Mouse (Mus musculus) heart, embryonic 11.5 days (tissue): ENCODE measurements around the gene Fam208b. TPM values are rescaled to one million over a fixed set of nuclear protein-coding genes. Genes with fewer than 3 reads are reported as not detected.
"Not testable (repeated sequence)": the region's sequence is repeated elsewhere in the genome, so short reads cannot be mapped to it uniquely, and the experiment has no call there.

Experiments used
- ATAC-seq: fragments of 200-750 bp; cut with Nextera tagmentation; replicated peaks from 2 replicates; pipeline ENCODE4 v1.8.0; 2017; ENCODE audit warnings: moderate library complexity; ENCODE audit not compliant: insufficient number of reproducible peaks, low FRiP score, low TSS enrichment
- H3K27ac ChIP-seq: fragments of 300-500 bp; sonication (generic); 2 replicates; pipeline ENCODE4 v1.5.1; 2014; ENCODE audit warnings: mild to moderate bottlenecking, low read depth, low read length
- H3K27me3 ChIP-seq: fragments of 300-500 bp; sonication (generic); 2 replicates; pipeline ENCODE4 v1.6.1; 2014; ENCODE audit warnings: mild to moderate bottlenecking, low read length, mixed read lengths; ENCODE audit not compliant: control insufficient read depth, insufficient read depth
- H3K36me3 ChIP-seq: fragments of 300-500 bp; sonication (generic); 2 replicates; pipeline ENCODE4 v1.6.1; 2014; ENCODE audit warnings: mild to moderate bottlenecking, low read length, moderate library complexity, mixed read lengths; ENCODE audit not compliant: control insufficient read depth, insufficient read depth
- H3K4me1 ChIP-seq: fragments of 300-500 bp; sonication (generic); 2 replicates; pipeline ENCODE4 v1.6.1; 2014; ENCODE audit warnings: low read length; ENCODE audit not compliant: control insufficient read depth, insufficient read depth
- H3K4me2 ChIP-seq: fragments of 300-500 bp; sonication (generic); 2 replicates; pipeline ENCODE4 v1.6.1; 2014; ENCODE audit warnings: mild to moderate bottlenecking, moderate library complexity
- H3K4me3 ChIP-seq: fragments of 300-500 bp; sonication (generic); 2 replicates; pipeline ENCODE4 v1.5.1; 2014; ENCODE audit warnings: low read depth, low read length
- H3K9ac ChIP-seq: fragments of 300-500 bp; sonication (generic); 2 replicates; pipeline ENCODE4 v1.6.1; 2014; ENCODE audit warnings: mild to moderate bottlenecking, low read depth, low read length, moderate library complexity
- H3K9me3 ChIP-seq: fragments of 300-500 bp; sonication (generic); replicated peaks from 2 replicates; pipeline ENCODE4 v1.6.1; 2016; ENCODE audit warnings: low read length; ENCODE audit not compliant: control insufficient read depth
- WGBS: fragments of 180-500 bp; shearing (Covaris S2); extraction: QIAGEN DNeasy Blood & Tissue Kit; methylation state at CpG from one replicate; pipeline ENCODE4 v1.1.7; 2014; ENCODE audit not compliant: insufficient replicate concordance; 5-methylcytosine and 5-hydroxymethylcytosine counted together
- polyA plus RNA-seq: library from polyadenylated mRNA; unstranded; fragments of >200 nt; fragmentation: Nextera tagmentation; extraction: Ambion mirVana; gene quantifications from 2 replicates; pipeline ENCODE4 v1.2.1, GENCODE M21; 2014

Fam208b gene
- polyA plus RNA-seq, 1 experiment from 2014 or later: 16.0 TPM

DNA sequence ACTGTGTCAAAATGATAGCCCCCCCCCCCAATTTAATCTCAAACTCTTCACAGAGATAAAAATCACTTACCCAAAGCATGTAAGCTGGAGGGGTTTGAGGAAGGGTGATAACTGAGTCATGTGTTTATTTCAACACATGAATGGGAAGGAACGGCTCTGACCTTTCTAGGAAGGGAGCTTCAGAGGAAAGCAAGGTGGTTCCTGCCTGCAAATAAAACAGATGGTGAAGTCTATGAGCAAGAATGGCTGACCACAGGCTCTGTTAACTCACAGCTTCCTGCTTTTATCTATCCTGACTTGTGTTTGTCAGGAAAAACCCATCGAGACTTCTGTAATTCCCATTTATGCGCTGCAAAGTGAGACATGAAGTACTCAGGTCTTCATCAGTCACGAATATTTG is 91.6 kb downstream of the Fam208b start:
- H3K4me2 ChIP-seq, ATAC-seq, H3K4me1 ChIP-seq, H3K27me3 ChIP-seq, H3K36me3 ChIP-seq, H3K4me3 ChIP-seq, H3K9ac ChIP-seq, H3K27ac ChIP-seq, H3K9me3 ChIP-seq: not testable (repeated sequence)
- WGBS: 57% methylated on average over 4 of the region's 4 CpGs

Other genes starting within 250 kb of the Fam208b start
- 370 and 406 TPM in 2 replicates for gene Gdi2, start 73.0 kb downstream of the Fam208b start, polyA plus RNA-seq
- gene Asb13, start 22.9 kb upstream of the Fam208b start, polyA plus RNA-seq: 5.1 and 5.3 TPM in 2 replicates
- 0.11 TPM in 1 of 2 replicates, not detected in the other for gene Calml3, start 193.2 kb upstream of the Fam208b start, polyA plus RNA-seq
- gene Calm4, start 226.6 kb upstream of the Fam208b start, polyA plus RNA-seq: not detected in 2 replicates
- not detected in 2 replicates for gene Calm5, start 243.1 kb upstream of the Fam208b start, polyA plus RNA-seq